Mouse (Mus musculus) left cerebral cortex, postnatal 10 days (tissue): Measurements from ENCODE around the gene Dgkk. TPM values are rescaled to one million over a fixed set of nuclear protein-coding genes. Genes with fewer than 3 reads are reported as not detected.
"Not testable (repeated sequence)": the region's sequence is repeated elsewhere in the genome, so short reads cannot be mapped to it uniquely, and the experiment has no call there.

Source experiments
- DNase-seq, 2 experiments: peaks; one replicate each; pipeline ENCODE4 v3.0.0; 2021 to 2022; ENCODE audit warnings: low spot score in 2 of 2, mixed read lengths in 1 of 2; ENCODE audit errors: extremely low spot score in 1 of 2
- intact Hi-C: fragments of 180-260 bp; cut with DNase I; formaldehyde crosslinking; loops from one replicate; pipeline ENCODE4 v1.15.1; 2025
- total RNA-seq, 2 experiments: library from RNA; stranded (reverse); gene quantifications; 2 replicates each; pipeline ENCODE4 v1.2.3; 2021

Dgkk gene
- total RNA-seq: 1 to 10 TPM; 5.7 to 6.3 TPM

GRCm38 (mm10) chrX:6779006-6779405 is at the start of gene Dgkk:
Gene Dgkk (plus strand): TSS chrX:6779306.
- DNase-seq, intact Hi-C loops: not testable (repeated sequence)

- DNase-seq: no peak
- intact Hi-C loops: no loop called here
Observed at GRCm38 (mm10) chrX:6733998-6734397, 45.1 kb upstream of the Dgkk start.

- intact Hi-C loops: no loop called here
Observed at GRCm38 (mm10) chrX:6750714-6751113, 28.4 kb upstream of the Dgkk start.

GRCm38 (mm10) chrX:6751549-6752047 is 27.5 kb upstream of the Dgkk start:
- no peak for DNase-seq
- intact Hi-C loops: no loop called here

More at GRCm38 (mm10) chrX:6750714-6751113, 28.4 kb upstream of the Dgkk start:
- DNase-seq: no peak

- intact Hi-C loops: no loop called here
- DNase-seq: peak in 1 of 2 experiments; percentile 11
Observed at GRCm38 (mm10) chrX:6777489-6778249, 1.4 kb upstream of the Dgkk start.

- intact Hi-C loops: no loop called here
- DNase-seq: peak in 1 of 2 experiments; percentile 41
Observed at GRCm38 (mm10) chrX:6778250-6778637, 862 bp upstream of the Dgkk start.

- peak in 1 of 2 experiments; percentile 16 for DNase-seq
Observed at GRCm38 (mm10) chrX:6779969-6780539, 948 bp downstream of the Dgkk start.

GRCm38 (mm10) chrX:6832553-6832952 is 53.4 kb downstream of the Dgkk start:
- intact Hi-C loops: no loop called here
- no peak for DNase-seq

More at GRCm38 (mm10) chrX:6779969-6780539, 948 bp downstream of the Dgkk start:
- intact Hi-C loops: no loop called here

GRCm38 (mm10) chrX:6853466-6853865 is 74.4 kb downstream of the Dgkk start:
- intact Hi-C loops: no loop called here
- no peak for DNase-seq

- intact Hi-C loops: no loop called here
- DNase-seq: no peak
Observed at GRCm38 (mm10) chrX:6854136-6854535, 75.0 kb downstream of the Dgkk start.

GRCm38 (mm10) chrX:6893933-6894332 is 114.8 kb downstream of the Dgkk start:
- intact Hi-C loops: no loop called here
- DNase-seq: no peak

- DNase-seq: no peak
- intact Hi-C loops: no loop called here
Observed at GRCm38 (mm10) chrX:6911047-6911446, 131.9 kb downstream of the Dgkk start.

GRCm38 (mm10) chrX:6922165-6922564 is 143.1 kb downstream of the Dgkk start:
- intact Hi-C loops: no loop called here

GRCm38 (mm10) chrX:6926224-6926623 is 147.1 kb downstream of the Dgkk start:
- DNase-seq: no peak
- intact Hi-C loops: no loop called here

More at GRCm38 (mm10) chrX:6922165-6922564, 143.1 kb downstream of the Dgkk start:
- no peak for DNase-seq

GRCm38 (mm10) chrX:6968598-6968997 is 189.5 kb downstream of the Dgkk start:
- DNase-seq: no peak
- intact Hi-C loops: no loop called here

GRCm38 (mm10) chrX:6971956-6972355 is 192.8 kb downstream of the Dgkk start:
- DNase-seq: no peak
- intact Hi-C loops: no loop called here

GRCm38 (mm10) chrX:6983916-6984315 is 204.8 kb downstream of the Dgkk start:
- intact Hi-C loops, DNase-seq: not testable (repeated sequence)
